Mouse (Mus musculus): ENCODE measurements around the gene Tnnt1. TPM values are rescaled to one million over a fixed set of nuclear protein-coding genes. Genes with fewer than 3 reads are reported as not detected.

The Tnnt1 gene
- polyA plus RNA-seq, 1 experiment from 2014 or later = 2.4 TPM

- Histone ChIP-seq H3K79me2 (ENCODE audit: inconsistent target) (peaks cover 94% of the 10 kb centered on the region), H3K27ac (peak overlapping the region; percentile 67), H3K4me3 (ENCODE audit: inconsistent target) (no peak overlapping the region), H3K36me3 (ENCODE audit: inconsistent target) (peaks cover 35% of the 10 kb centered on the region)
- WGBS (ENCODE audit: missing documents) = 0% methylated on average over 1 of the region's 1 CpGs
These were observed 22.2 kb downstream of the Tnnt1 start for GRCm38 (mm10) chr7:4493991-4494390.

- peaks cover 49% of the 10 kb centered on the region for H3K36me3 ChIP-seq (ENCODE audit: inconsistent target)
- peaks cover 94% of the 10 kb centered on the region for H3K79me2 ChIP-seq (ENCODE audit: inconsistent target)
- peak overlapping the region; percentile 67 for H3K27ac ChIP-seq
- 24% methylated on average over 13 of the region's 13 CpGs for WGBS (ENCODE audit: missing documents)
- H3K4me3 ChIP-seq (ENCODE audit: inconsistent target) = no peak overlapping the region
These were observed 23.6 kb downstream of the Tnnt1 start for GRCm38 (mm10) chr7:4492284-4493224.

GRCm38 (mm10) chr7:4491308-4491707 lies 24.9 kb downstream of the Tnnt1 start:
- 37% methylated on average over 6 of the region's 6 CpGs for WGBS (ENCODE audit: missing documents)
- Histone ChIP-seq H3K4me3 (ENCODE audit: inconsistent target) (no peak overlapping the region), H3K79me2 (ENCODE audit: inconsistent target) (peaks cover 94% of the 10 kb centered on the region), H3K36me3 (ENCODE audit: inconsistent target) (peaks cover 51% of the 10 kb centered on the region), H3K27ac (peak overlapping the region; percentile 67)

GRCm38 (mm10) chr7:4482281-4482680 lies 33.9 kb downstream of the Tnnt1 start:
- Histone ChIP-seq H3K36me3 (ENCODE audit: inconsistent target) (peaks cover 63% of the 10 kb centered on the region), H3K79me2 (ENCODE audit: inconsistent target) (peaks cover 18% of the 10 kb centered on the region), H3K4me3 (ENCODE audit: inconsistent target) (no peak overlapping the region), H3K27ac (no peak overlapping the region)
- WGBS (ENCODE audit: missing documents) = 90% methylated on average over 12 of the region's 12 CpGs

GRCm38 (mm10) chr7:4479674-4480073 lies 36.5 kb downstream of the Tnnt1 start:
- H3K36me3 ChIP-seq (ENCODE audit: inconsistent target) = peaks cover 37% of the 10 kb centered on the region
- 64% methylated on average over 6 of the region's 6 CpGs for WGBS (ENCODE audit: missing documents)
- H3K4me3 ChIP-seq (ENCODE audit: inconsistent target) = no peak overlapping the region
- no peak overlapping the region for H3K27ac ChIP-seq
- H3K79me2 ChIP-seq (ENCODE audit: inconsistent target) = no peaks in the 10 kb centered on the region

GRCm38 (mm10) chr7:4478796-4479291 lies 37.3 kb downstream of the Tnnt1 start:
- 41% methylated on average over 16 of the region's 16 CpGs for WGBS (ENCODE audit: missing documents)
- H3K27ac ChIP-seq = no peak overlapping the region
- H3K4me3 ChIP-seq (ENCODE audit: inconsistent target) = no peak overlapping the region
- H3K36me3 ChIP-seq (ENCODE audit: inconsistent target) = peaks cover 29% of the 10 kb centered on the region
- no peaks in the 10 kb centered on the region for H3K79me2 ChIP-seq (ENCODE audit: inconsistent target)

GRCm38 (mm10) chr7:4478021-4478795 lies 38.0 kb downstream of the Tnnt1 start:
- Histone ChIP-seq H3K79me2 (ENCODE audit: inconsistent target) (no peaks in the 10 kb centered on the region), H3K27ac (no peak overlapping the region), H3K4me3 (ENCODE audit: inconsistent target) (no peak overlapping the region), H3K36me3 (ENCODE audit: inconsistent target) (peaks cover 23% of the 10 kb centered on the region)
- WGBS (ENCODE audit: missing documents) = 40% methylated on average over 39 of the region's 39 CpGs

- H3K4me3 ChIP-seq (ENCODE audit: inconsistent target) = no peak overlapping the region
- no peaks in the 10 kb centered on the region for H3K36me3 ChIP-seq (ENCODE audit: inconsistent target)
- WGBS (ENCODE audit: missing documents) = 51% methylated on average over 15 of the region's 19 CpGs
- no peak overlapping the region for H3K27ac ChIP-seq
- H3K79me2 ChIP-seq (ENCODE audit: inconsistent target) = no peaks in the 10 kb centered on the region
These were observed 42.2 kb downstream of the Tnnt1 start for GRCm38 (mm10) chr7:4473940-4474339.

GRCm38 (mm10) chr7:4471179-4471555 lies 45.0 kb downstream of the Tnnt1 start:
- WGBS (ENCODE audit: missing documents) = 43% methylated on average over 24 of the region's 24 CpGs
- no peak overlapping the region for H3K27ac ChIP-seq
- no peaks in the 10 kb centered on the region for H3K36me3 ChIP-seq (ENCODE audit: inconsistent target)
- H3K79me2 ChIP-seq (ENCODE audit: inconsistent target) = no peaks in the 10 kb centered on the region
- H3K4me3 ChIP-seq (ENCODE audit: inconsistent target) = no peak overlapping the region

GRCm38 (mm10) chr7:4470275-4471178 lies 45.7 kb downstream of the Tnnt1 start:
- Histone ChIP-seq H3K27ac (no peak overlapping the region), H3K79me2 (ENCODE audit: inconsistent target) (no peaks in the 10 kb centered on the region), H3K4me3 (ENCODE audit: inconsistent target) (no peak overlapping the region), H3K36me3 (ENCODE audit: inconsistent target) (no peaks in the 10 kb centered on the region)
- WGBS (ENCODE audit: missing documents) = 38% methylated on average over 34 of the region's 35 CpGs

GRCm38 (mm10) chr7:4467801-4468200 lies 48.4 kb downstream of the Tnnt1 start:
- Histone ChIP-seq H3K36me3 (ENCODE audit: inconsistent target) (no peaks in the 10 kb centered on the region), H3K79me2 (ENCODE audit: inconsistent target) (no peaks in the 10 kb centered on the region), H3K27ac (no peak overlapping the region), H3K4me3 (ENCODE audit: inconsistent target) (no peak overlapping the region)
- WGBS (ENCODE audit: missing documents) = 70% methylated on average over 3 of the region's 3 CpGs

- H3K4me3 ChIP-seq (ENCODE audit: inconsistent target) = no peak overlapping the region
- H3K36me3 ChIP-seq (ENCODE audit: inconsistent target) = no peaks in the 10 kb centered on the region
- H3K79me2 ChIP-seq (ENCODE audit: inconsistent target) = no peaks in the 10 kb centered on the region
- H3K27ac ChIP-seq = no peak overlapping the region
- 23% methylated on average over 12 of the region's 12 CpGs for WGBS (ENCODE audit: missing documents)
These were observed 51.9 kb downstream of the Tnnt1 start for GRCm38 (mm10) chr7:4464194-4464824.

- H3K4me3 ChIP-seq (ENCODE audit: inconsistent target) = peak within 1 kb of the TSS; percentile 30
- peak within 1 kb of the TSS; percentile 29 for H3K27ac ChIP-seq
- no peaks in the 10 kb centered on the region for H3K79me2 ChIP-seq (ENCODE audit: inconsistent target)
- WGBS (ENCODE audit: missing documents) = 44% methylated on average over 14 of the region's 16 CpGs
- no peaks in the 10 kb centered on the region for H3K36me3 ChIP-seq (ENCODE audit: inconsistent target)
These were observed 55.4 kb downstream of the Tnnt1 start, which contains the start of gene Eps8l1 for GRCm38 (mm10) chr7:4460576-4461434. Gene Eps8l1, plus strand, starts transcription at chr7:4460674.
